Mouse (Mus musculus) brain, embryonic 14.5 days (tissue): ENCODE measurements around the gene Far2. TPM values are rescaled to one million over a fixed set of nuclear protein-coding genes. Genes with fewer than 3 reads are reported as not detected.

Source experiments
- DNase-seq: peaks from one replicate; pipeline ENCODE4 v3.0.0-alpha.2; 2011; ENCODE audit warnings: low read depth
- CTCF ChIP-seq: fragments of 200-500 bp; IDR thresholded peaks from 2 replicates; pipeline ENCODE4 v1.5.1; 2012; ENCODE audit warnings: inconsistent platforms, mild to moderate bottlenecking, moderate library complexity, borderline replicate concordance; ENCODE audit not compliant: insufficient read depth, insufficient read length; ENCODE audit errors: extremely low read depth
- POLR2A ChIP-seq: fragments of 200-500 bp; IDR thresholded peaks from 2 replicates; pipeline ENCODE4 v1.6.1; 2012; ENCODE audit warnings: mild to moderate bottlenecking, inconsistent platforms, borderline replicate concordance; ENCODE audit not compliant: poor library complexity, insufficient read depth, insufficient read length, severe bottlenecking; ENCODE audit errors: extremely low read depth
- polyA plus RNA-seq: library from polyadenylated mRNA; depleted of rRNA; stranded (reverse); fragments of >200 nt; gene quantifications from 2 replicates; pipeline ENCODE4 v1.2.3, GENCODE M21; 2012; rRNA removed

Gene Far2
- polyA plus RNA-seq, 1 experiment = 9.6 TPM

DNA sequence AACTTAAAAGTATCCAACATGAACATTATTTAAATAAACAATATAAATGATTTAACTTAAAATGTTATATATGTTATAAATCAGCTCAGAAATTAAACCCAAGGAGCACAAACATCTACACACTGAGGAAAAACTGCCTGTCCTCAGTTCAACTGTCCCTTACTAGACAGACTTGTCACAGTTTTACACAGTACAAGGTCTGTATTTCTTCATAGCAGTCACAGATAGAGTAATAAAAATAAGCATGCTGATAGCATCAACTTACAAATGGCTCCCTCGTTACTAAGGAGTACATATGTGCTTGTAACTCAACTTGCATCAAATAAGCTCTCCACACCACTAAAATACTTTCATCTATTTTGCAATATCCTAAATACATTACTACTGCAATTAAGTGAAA is 158.1 kb downstream of the Far2 start:
- TF ChIP-seq CTCF (no peak), POLR2A (no peak)
- no peak for DNase-seq

DNA sequence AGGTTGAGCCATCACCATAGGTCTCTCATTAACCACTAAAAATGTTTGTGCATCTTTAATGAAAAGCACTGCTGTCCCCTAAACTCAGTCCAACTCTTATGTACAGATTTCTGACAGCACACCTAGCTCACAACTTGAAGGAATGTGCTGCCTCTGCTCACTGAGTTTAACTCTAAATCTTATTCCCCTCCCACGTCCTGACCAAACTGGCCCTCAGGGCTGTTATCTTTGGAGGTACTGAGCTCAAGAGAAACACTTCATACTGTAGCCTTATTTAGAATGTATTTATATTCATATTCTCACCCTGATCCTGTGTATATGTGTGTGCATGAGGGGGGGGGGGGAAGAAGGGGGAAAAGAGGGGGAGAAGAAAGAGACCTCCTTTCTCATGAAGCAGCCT is 160.5 kb downstream of the Far2 start:
- DNase-seq = no peak
- TF ChIP-seq CTCF = no peak
- TF ChIP-seq POLR2A = no peak

- peak; percentile 46 for DNase-seq
- no peak for TF ChIP-seq CTCF
- TF ChIP-seq POLR2A = no peak
Measured at GRCm38 (mm10) chr6:148211391-148211876, 164.4 kb downstream of the Far2 start.

GRCm38 (mm10) chr6:148211897-148212680 is 165.0 kb downstream of the Far2 start, which contains the start of gene Ergic2:
Gene Ergic2, minus strand, starts transcription at chr6:148212374.
- TF ChIP-seq CTCF = no peak
- peak; percentile 66; the same call in 1 of the 2 replicates for TF ChIP-seq POLR2A
- peak; percentile 100 for DNase-seq

GRCm38 (mm10) chr6:148214765-148215164 is 167.7 kb downstream of the Far2 start:
- DNase-seq = peak; percentile 74
- TF ChIP-seq CTCF (peak; percentile 80; the same call in 1 of the 2 replicates), POLR2A (no peak)

DNA sequence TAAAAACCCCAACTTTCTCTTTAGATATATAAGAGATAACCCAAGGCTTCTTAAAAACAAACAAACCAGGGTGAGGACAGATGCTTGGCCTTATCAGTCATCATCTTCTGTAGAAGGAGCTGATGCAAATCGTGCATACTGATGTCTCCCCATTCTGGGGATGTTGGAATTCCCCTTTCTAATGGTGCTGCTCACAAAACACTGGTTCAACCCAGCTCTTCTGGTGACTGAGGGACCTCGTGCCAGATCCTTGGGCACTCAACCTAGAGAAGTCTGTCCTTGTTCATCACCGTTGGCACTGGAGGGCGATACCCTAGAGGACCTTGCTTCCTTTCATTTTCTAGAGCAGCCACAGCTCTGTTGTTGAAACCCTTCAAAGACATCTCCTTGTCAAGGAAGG is 169.7 kb downstream of the Far2 start:
- TF ChIP-seq POLR2A (no peak), CTCF (no peak)
- no peak for DNase-seq

DNA sequence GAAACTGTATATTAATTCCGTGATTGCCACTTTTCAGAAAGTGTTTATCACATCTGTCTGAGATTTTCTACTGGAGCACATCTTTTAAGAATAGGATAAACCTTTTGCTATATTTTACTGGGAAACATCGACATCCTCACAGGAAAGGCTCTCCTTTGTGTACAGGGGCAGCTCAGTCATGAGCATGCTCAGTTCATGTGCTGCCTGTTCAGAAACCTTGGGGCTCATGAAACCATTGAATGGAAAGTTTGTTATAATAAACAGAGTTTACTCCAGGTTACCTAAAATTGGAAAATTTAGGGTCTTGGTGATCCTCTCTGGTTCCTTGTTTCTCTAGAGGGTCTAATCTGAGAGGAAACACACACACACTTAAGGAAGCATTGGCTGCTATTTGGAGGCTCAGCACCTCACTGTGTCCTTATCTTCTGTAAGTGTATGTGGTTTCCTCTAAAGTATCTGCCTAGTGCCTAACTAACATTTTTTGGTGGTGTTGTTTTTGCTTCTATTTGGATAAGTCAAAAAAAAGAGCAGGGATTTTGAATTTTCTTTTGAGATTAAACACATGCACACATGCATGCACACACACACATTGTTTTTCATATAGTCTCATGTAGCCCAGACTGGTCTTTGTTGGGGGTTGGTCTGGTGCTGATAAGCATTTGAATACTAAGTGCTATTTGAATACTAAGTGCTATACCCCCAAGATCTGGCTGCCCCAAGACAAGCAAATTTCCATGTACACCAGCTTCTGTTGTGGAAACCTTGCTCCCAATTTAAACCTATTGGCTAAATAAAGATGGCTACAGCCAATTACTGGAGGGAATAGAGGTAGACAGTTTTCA is 171.4 kb downstream of the Far2 start:
- TF ChIP-seq POLR2A (no peak), CTCF (no peak)
- DNase-seq = no peak

DNA sequence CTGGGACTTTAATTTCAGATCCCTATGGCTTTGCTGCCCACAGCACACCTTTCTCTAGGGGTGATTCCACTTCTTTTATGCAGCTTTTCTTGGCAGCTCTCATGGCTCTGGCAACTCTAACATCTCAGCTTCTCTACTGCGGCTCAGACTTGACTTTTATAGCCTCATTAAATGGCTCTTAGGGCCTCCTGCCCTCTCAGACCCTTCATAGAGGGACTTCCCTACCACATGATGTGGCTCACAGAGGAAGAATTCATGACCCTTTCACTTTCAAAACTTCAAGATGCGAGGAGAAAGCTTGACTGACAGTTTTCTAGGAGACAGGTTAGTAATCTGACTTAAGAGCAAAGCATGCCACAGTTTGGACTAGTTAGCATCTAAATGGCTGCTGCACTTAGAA is 175.6 kb downstream of the Far2 start:
- no peak for DNase-seq
- TF ChIP-seq CTCF (no peak), POLR2A (no peak)

- TF ChIP-seq CTCF = no peak
- TF ChIP-seq POLR2A = no peak
Measured at GRCm38 (mm10) chr6:148227542-148227941, 180.5 kb downstream of the Far2 start.

More at GRCm38 (mm10) chr6:148227542-148227941, 180.5 kb downstream of the Far2 start:
- no peak for DNase-seq

Other genes with a start within 250 kb of the Far2 start
- 82.7 and 83.4 TPM in 2 replicates for gene Ergic2, start 165.1 kb downstream of the Far2 start, polyA plus RNA-seq